Mouse (Mus musculus) naive thymus-derived CD4-positive, alpha-beta T cell, adult 2 months (primary cell): ENCODE results near the gene D130043K22Rik.

Source experiments
- DNase-seq: peaks from one replicate; pipeline ENCODE4 v3.0.0-alpha.2; 2011; ENCODE audit warnings: low read depth

The D130043K22Rik gene

DNA sequence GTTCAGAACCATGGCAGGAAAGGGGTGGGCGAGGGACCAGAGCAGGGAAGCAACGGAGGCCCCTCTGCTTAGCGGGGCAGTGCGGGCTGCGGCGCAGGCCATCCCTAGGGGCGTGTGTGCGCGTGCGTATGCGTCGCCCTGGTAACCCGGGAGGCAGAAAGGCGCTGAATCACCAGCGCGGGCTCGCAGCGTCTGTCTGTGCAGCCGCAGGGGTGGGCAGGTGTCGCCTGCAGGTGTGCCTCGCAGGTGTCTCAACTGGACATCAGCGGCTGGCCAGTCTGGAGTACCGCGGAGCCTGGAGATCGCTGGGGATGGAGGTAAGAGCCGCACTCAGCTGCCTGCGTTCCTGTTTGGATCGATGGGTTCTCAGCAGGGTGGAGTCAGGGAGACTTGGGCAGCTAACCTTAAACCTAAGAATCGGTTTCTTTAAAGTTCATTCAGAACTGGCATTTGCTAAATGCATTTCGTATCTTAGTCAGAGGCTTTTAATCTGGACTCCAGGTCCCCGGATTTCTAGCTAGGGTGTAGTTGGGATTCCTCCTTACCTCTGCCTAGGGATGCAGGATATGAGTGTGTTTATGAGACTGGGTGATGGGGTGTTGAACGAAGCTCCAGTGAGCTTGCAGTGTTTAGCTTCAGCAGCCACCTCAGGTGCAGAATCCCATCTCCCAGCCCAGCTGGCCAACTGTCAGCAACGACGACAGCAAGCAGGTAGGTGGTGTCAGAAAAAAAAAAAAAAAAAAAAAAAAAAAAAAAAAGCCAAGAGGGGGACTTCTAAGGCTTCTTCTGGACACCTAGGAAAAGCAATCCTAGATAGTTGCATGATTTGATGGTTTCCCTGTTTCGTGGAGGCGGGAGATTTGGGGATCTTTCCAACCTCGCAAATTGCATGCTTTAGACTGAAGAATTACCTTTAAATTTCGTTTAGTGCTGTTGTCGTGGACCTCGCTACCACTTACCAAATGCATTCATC, at the start of gene D130043K22Rik:
TSS of gene D130043K22Rik (plus strand) at position 153 of the 973 bp plus-strand sequence.
- no peak for DNase-seq

DNA sequence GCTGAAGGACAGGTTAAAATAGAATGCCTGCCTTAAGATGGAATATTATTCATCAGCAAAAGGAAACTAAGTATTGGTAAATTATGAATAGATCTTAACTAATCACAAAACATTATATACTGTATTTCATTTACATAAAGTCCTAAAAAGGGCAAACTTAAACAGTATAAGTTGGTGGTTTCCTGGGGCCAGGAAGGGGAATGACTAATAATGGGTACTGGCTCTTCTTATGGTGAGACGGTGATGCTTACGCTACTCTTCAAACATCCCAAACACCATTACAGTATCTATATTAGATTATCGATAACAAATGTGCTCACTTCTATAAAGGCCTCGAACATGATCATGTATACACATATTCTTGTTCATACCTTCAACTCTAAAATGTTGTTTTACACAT, 46.2 kb upstream of the D130043K22Rik start:
- no peak for DNase-seq

GRCm38 (mm10) chr13:24799378-24799777, 45.6 kb upstream of the D130043K22Rik start:
- no peak for DNase-seq

- peak; percentile 63 for DNase-seq
Measured at GRCm38 (mm10) chr13:24799925-24800673, 44.8 kb upstream of the D130043K22Rik start.

GRCm38 (mm10) chr13:24800674-24801307, 44.1 kb upstream of the D130043K22Rik start:
- peak; percentile 98 for DNase-seq

GRCm38 (mm10) chr13:24801308-24801921, 43.5 kb upstream of the D130043K22Rik start, which contains the start of gene BC005537:
TSS of gene BC005537 (plus strand) at chr13:24801657.
- DNase-seq: no peak

DNA sequence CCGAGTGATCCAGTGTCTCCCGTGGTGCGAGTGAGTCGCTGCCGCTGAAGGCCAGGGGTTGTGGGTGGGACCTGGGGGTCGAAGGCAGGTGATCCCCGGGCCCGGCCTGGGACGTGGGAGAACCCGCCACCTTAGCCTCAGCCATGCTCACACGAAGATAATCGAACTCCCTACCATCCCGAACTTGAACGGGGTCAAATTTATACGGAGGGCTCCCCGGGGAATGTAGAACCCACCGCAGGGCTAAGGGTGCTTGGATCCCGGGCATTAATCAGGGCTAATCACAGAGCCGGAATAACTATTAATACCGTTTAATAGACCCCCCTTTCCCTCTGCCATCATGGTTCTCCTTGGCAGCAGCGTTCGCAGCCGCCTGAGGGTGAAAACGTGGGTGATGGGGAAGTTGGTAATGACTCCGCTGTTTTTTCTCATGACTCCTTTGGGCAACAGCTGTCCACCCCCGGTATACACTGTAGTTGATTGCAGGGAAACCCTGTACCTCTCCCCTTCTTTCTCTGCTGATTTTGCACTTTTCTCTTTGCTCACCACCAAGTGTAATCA, 42.7 kb upstream of the D130043K22Rik start:
- peak; percentile 51 for DNase-seq

DNA sequence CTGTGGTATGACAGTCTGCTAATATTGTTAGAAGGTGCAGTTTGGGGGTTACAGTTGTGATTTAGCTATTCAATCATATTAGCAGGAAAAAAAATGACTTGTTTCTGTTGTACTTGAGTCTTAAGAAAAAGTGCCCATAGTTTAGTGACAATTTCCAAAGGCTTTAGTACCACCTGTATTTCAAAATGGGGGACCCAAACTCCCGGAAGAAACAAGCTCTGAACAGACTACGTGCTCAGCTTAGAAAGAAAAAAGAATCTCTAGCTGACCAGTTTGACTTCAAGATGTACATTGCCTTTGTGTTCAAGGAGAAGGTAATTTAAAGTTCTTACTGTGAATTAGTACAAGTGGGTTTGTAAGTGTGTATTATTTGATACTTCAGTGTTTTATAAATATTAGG, 41.7 kb upstream of the D130043K22Rik start:
- peak; percentile 34 for DNase-seq

DNA sequence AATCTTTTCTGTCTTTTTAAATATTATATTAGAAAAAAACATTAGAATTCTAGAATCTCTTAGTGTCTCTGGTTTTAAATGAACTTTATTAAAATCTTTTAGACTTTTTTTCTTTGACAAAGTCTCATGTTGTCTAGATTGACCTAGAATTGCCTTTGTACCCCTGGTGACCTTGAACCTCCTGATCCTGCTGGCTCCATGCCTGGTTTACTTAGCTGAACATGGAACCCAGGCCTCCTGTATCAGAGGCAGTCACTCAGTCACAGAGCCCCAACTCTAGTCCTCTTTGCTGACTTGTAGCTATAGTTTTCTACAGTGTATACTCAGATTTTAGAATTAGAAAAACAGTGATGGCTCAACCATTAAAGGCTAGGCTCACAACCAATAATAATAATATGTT, 38.9 kb upstream of the D130043K22Rik start:
- no peak for DNase-seq

GRCm38 (mm10) chr13:24812521-24812920, 32.4 kb upstream of the D130043K22Rik start:
- DNase-seq: no peak

- DNase-seq: no peak
Measured at GRCm38 (mm10) chr13:24814616-24815015, 30.3 kb upstream of the D130043K22Rik start.

GRCm38 (mm10) chr13:24816125-24817092, 28.5 kb upstream of the D130043K22Rik start:
- no peak for DNase-seq

GRCm38 (mm10) chr13:24819931-24820330, 25.0 kb upstream of the D130043K22Rik start:
- DNase-seq: no peak

- no peak for DNase-seq
Measured at GRCm38 (mm10) chr13:24822663-24823343, 22.1 kb upstream of the D130043K22Rik start.

GRCm38 (mm10) chr13:24824647-24825046, 20.3 kb upstream of the D130043K22Rik start:
- no peak for DNase-seq

DNA sequence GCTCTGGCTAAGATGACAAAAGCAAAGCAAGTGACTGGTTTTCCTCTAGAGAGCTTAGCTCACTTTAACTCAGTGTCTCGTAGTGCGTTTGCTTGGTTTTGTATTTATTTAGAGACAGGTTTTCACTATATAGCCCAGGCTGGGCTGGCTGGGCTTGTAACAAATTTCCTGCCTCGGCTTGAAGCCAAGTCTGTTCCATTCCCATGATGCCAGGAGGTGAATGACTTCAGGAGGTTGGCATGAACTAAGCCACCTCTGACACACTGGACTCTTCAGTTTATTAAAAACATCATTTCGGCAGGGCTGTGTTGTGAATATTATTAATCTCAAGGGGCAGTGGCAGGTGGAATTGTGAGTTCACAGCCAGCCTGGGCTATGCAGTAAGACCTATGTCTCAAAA, 19.3 kb upstream of the D130043K22Rik start:
- DNase-seq: no peak

GRCm38 (mm10) chr13:24826116-24826515, 18.8 kb upstream of the D130043K22Rik start:
- DNase-seq: no peak

- peak; percentile 65 for DNase-seq
Measured at GRCm38 (mm10) chr13:24830756-24831352, 14.1 kb upstream of the D130043K22Rik start.
